Mouse (Mus musculus) limb, embryonic 15.5 days (tissue): ENCODE measurements at regions not wholly inside any gene's neighbourhood (a gene's known extent, or its start where the extent isn't known, plus 50 kb on each side); places are given as distances from the start of the nearest gene placed in this dataset.
A peak's percentile ranks its signal among the peaks of the same experiment; 100 is the strongest.

Experiments
- ATAC-seq: fragments of 200-750 bp; cut with Nextera tagmentation; 2 replicates; pipeline ENCODE4 v1.8.0; 2017; ENCODE audit warnings: low read depth, moderate TSS enrichment; ENCODE audit not compliant: insufficient number of reproducible peaks, low FRiP score, low TSS enrichment
- H3K27ac ChIP-seq: fragments of 300-500 bp; sonication (generic); 2 replicates; pipeline ENCODE4 v1.5.1; 2015; ENCODE audit warnings: moderate library complexity, mild to moderate bottlenecking, inconsistent platforms
- H3K27me3 ChIP-seq: fragments of 300-500 bp; sonication (generic); 2 replicates; pipeline ENCODE4 v1.6.1; 2015; ENCODE audit warnings: inconsistent platforms
- H3K36me3 ChIP-seq: fragments of 300-500 bp; sonication (generic); 2 replicates; pipeline ENCODE4 v1.6.1; 2015; ENCODE audit warnings: inconsistent platforms
- H3K4me1 ChIP-seq: fragments of 300-500 bp; sonication (generic); 2 replicates; pipeline ENCODE4 v1.6.1; 2015; ENCODE audit warnings: inconsistent platforms
- H3K4me2 ChIP-seq: fragments of 300-500 bp; sonication (generic); 2 replicates; pipeline ENCODE4 v1.6.1; 2015; ENCODE audit warnings: mild to moderate bottlenecking, inconsistent platforms
- H3K4me3 ChIP-seq: fragments of 300-500 bp; sonication (generic); 2 replicates; pipeline ENCODE4 v1.5.1; 2015; ENCODE audit warnings: mild to moderate bottlenecking, inconsistent platforms
- H3K9ac ChIP-seq: fragments of 300-500 bp; sonication (generic); 2 replicates; pipeline ENCODE4 v1.6.1; 2015; ENCODE audit warnings: inconsistent platforms
- H3K9me3 ChIP-seq: fragments of 300-500 bp; sonication (generic); 2 replicates; pipeline ENCODE4 v1.6.1; 2016; ENCODE audit warnings: inconsistent platforms
- whole genome bisulfite sequencing: fragments of 180-500 bp; shearing (Covaris S2); methylation state at CpG from one replicate; pipeline ENCODE4 v1.1.7; 2015; 5-methylcytosine and 5-hydroxymethylcytosine counted together

DNA sequence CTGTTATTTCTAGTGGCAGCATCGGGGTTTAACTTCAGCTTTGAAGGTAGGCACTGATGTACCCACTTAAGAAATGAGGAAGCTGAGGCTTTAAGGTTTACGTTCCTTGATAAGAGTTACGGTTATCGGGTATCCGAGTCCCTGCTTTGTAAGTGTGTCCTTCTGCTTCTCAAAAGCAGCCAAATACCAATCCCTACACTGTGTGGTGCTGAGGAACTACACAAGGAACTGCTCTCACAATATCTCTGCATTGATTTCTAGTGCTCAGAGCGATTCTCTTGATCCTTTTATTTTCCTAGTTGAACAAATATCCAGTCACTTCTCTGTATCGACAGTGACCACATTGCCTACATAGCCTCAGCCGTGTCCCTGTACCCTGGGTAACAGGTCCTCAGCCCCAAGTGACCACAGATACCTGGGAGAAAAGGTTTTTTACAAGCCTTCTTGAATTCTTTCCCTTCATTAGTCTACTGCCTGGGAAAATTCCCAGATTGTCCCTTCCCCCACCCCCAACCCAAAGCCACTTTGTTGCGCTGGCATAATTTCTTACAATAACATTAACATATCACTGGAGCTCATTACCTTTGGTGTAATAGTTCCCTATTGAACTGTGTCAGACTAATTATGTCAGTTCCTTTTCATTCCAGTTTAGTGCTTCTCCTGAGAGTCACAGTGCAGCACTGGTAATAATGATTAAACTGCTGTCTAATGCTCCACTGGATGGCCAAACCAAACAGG, 184.0 kb upstream of the Nlrp1b start:
- H3K4me2 ChIP-seq: no peak overlapping the region
- no peak overlapping the region for H3K9ac ChIP-seq
- H3K4me3 ChIP-seq: no peak overlapping the region
- H3K36me3 ChIP-seq: no peaks in the 10 kb centered on the region
- 80% methylated on average over 9 of the region's 9 CpGs for WGBS
- no peaks in the 10 kb centered on the region for H3K27me3 ChIP-seq
- no peak for ATAC-seq
- no peaks in the 10 kb centered on the region for H3K9me3 ChIP-seq
- no peak overlapping the region for H3K27ac ChIP-seq
- H3K4me1 ChIP-seq: no peaks in the 10 kb centered on the region

DNA sequence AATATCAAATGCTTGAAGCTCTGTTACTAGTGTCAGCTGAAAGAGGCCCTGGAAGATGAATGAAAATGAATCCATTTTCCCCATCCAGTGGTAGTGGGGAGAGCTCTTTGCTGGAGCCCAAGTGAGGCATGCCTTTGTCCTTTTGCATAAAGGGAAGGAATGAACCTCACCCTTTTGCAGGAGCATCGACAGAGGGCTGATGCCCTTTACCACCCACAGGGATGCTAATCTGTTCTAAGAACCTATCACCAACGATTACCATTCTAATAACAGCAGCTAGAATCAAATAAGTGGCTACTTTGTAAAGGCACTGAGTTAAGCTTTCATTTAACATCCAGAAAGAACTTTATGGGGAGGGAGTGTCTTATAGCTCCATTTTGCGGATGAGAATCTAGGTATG, 184.9 kb upstream of the Nlrp1b start:
- no peak overlapping the region for H3K9ac ChIP-seq
- H3K27me3 ChIP-seq: no peaks in the 10 kb centered on the region
- WGBS: 54% methylated on average over 3 of the region's 3 CpGs
- no peak overlapping the region for H3K27ac ChIP-seq
- no peak overlapping the region for H3K4me3 ChIP-seq
- no peaks in the 10 kb centered on the region for H3K4me1 ChIP-seq
- no peaks in the 10 kb centered on the region for H3K36me3 ChIP-seq
- no peak for ATAC-seq
- no peaks in the 10 kb centered on the region for H3K9me3 ChIP-seq
- no peak overlapping the region for H3K4me2 ChIP-seq

DNA sequence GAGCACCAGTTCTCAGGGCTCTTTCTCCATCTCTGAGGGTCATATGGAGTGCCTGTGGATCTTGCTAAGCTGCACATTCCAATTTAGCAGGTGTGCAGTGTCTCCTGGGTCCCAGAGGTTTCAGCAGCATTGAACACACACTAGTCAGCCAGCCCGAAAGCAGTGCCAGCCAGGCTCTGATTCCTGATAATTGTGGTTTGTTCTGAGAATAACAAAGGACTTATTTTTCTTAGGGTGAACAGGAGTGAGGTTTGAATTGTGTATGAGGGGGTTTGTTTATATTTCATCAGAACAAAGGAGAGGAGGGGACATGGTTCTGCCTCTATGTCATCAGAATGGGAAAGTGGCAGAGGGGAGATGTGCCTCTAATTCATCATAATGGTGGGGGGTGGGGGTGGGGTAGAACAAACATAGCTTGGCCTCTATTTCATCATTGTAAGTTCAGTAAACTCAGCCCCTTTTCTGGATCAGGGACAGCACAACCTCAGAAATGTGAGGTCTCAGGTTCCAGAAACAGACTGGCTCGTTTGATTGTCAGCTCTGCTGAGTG, 191.8 kb upstream of the Nlrp1b start:
- H3K27ac ChIP-seq: no peak overlapping the region
- H3K36me3 ChIP-seq: no peaks in the 10 kb centered on the region
- no peaks in the 10 kb centered on the region for H3K4me1 ChIP-seq
- H3K4me2 ChIP-seq: no peak overlapping the region
- H3K4me3 ChIP-seq: no peak overlapping the region
- WGBS: 51% methylated on average over 2 of the region's 2 CpGs
- ATAC-seq: no peak
- H3K9me3 ChIP-seq: no peaks in the 10 kb centered on the region
- H3K27me3 ChIP-seq: no peaks in the 10 kb centered on the region
- H3K9ac ChIP-seq: no peak overlapping the region

DNA sequence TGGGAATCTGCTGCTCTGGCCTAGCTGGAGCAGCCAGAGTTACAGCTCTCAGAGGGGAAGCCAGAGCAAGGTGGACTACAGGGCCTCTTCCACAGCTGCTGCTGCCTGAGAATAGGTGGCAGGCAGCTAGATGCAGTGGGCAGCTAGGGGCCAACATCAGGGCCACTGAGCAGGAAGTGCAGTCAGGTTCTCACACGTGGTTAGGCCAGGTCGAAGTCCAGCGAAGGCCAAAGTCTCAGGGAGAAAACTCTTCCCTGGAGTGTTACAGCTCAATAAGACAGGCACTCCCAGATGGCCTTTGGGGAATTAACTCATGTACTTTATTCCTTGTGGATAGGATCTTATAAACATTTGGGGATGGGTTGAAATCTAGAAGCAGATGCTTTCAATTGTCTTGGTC, 192.7 kb upstream of the Nlrp1b start:
- 80% methylated on average over 3 of the region's 3 CpGs for WGBS

DNA sequence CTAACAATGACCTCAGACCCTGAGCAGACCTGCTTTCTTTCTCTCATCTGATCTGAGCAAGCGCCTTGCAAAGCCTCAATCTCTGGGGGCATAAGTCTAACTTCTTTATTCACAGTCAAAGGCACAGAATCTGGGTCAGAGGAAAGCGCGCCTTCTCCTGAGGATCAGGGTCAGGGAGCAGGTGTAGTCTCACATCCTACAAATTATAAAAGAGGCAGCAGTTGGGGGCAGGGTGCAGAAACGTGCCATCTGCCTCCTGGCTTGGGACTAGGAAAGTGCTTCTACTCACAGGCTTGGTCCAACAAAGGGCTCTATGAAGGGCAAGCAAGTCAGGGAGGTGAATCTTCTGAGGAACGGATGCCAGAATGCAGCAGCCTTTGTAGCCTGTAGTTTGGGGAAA, 194.3 kb upstream of the Nlrp1b start:
- no peaks in the 10 kb centered on the region for H3K36me3 ChIP-seq
- no peak overlapping the region for H3K9ac ChIP-seq
- WGBS: 80% methylated on average over 5 of the region's 5 CpGs
- H3K4me2 ChIP-seq: no peak overlapping the region
- H3K4me3 ChIP-seq: no peak overlapping the region
- H3K4me1 ChIP-seq: no peaks in the 10 kb centered on the region
- no peaks in the 10 kb centered on the region for H3K9me3 ChIP-seq
- H3K27me3 ChIP-seq: no peaks in the 10 kb centered on the region
- no peak overlapping the region for H3K27ac ChIP-seq
- no peak for ATAC-seq

More for the DNA sequence above, 192.7 kb upstream of the Nlrp1b start:
- no peak overlapping the region for H3K4me3 ChIP-seq
- H3K4me1 ChIP-seq: no peaks in the 10 kb centered on the region
- H3K27me3 ChIP-seq: no peaks in the 10 kb centered on the region
- H3K36me3 ChIP-seq: no peaks in the 10 kb centered on the region
- no peak for ATAC-seq
- H3K9ac ChIP-seq: no peak overlapping the region
- no peak overlapping the region for H3K4me2 ChIP-seq
- no peak overlapping the region for H3K27ac ChIP-seq
- no peaks in the 10 kb centered on the region for H3K9me3 ChIP-seq

DNA sequence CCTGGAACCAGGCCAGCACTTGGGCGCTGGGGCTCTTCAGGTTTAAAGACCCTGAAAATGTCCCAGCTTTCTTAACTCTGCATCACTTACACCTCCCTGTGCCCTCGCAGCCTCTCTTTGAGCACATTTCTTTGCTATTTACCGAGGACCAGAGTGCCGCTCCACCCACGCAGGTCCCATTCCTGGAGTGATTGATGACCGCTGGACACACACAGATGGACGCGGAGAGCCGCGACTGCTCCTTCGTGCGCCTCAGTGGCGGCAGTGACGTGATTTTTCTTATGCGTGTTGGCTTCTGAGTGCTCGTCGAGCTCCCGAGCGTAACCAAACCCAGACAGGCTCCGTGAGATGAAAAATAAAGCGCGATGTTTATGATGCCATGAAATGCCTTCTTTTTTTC, 199.2 kb upstream of the Nlrp1b start:
- ATAC-seq: no peak
- WGBS: 86% methylated on average over 22 of the region's 22 CpGs
- H3K27ac ChIP-seq: no peak overlapping the region
- no peaks in the 10 kb centered on the region for H3K4me1 ChIP-seq
- no peaks in the 10 kb centered on the region for H3K36me3 ChIP-seq
- H3K4me3 ChIP-seq: no peak overlapping the region
- H3K9me3 ChIP-seq: no peaks in the 10 kb centered on the region
- no peak overlapping the region for H3K4me2 ChIP-seq
- no peaks in the 10 kb centered on the region for H3K27me3 ChIP-seq
- H3K9ac ChIP-seq: no peak overlapping the region

DNA sequence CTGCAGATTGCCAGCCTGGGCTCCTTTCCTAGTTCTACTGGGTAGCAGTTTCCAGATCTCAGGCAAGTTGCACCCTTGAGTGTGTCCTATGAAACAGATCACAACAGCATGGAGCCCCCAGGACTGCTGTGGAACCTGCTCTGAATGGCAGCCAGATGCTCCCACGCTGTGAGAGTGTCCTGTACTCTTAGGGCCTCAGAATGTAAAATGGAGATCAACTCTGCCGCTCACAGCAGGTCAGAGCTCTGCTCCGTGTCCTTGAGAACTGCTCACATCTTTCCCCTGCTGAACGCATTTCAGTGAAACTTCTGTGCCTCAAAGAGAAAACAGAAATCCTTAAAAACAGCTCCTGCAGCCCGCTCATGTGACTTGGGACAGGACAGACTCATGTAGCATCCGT, 203.7 kb upstream of the Nlrp1b start:
- Histone ChIP-seq H3K27ac (no peak overlapping the region), H3K4me2 (no peak overlapping the region), H3K27me3 (0 out of 2 replicates have a peak, but pooled peaks cover 1% of the 10 kb centered on the region), H3K4me3 (no peak overlapping the region), H3K9me3 (no peaks in the 10 kb centered on the region), H3K9ac (no peak overlapping the region), H3K4me1 (no peaks in the 10 kb centered on the region), H3K36me3 (no peaks in the 10 kb centered on the region)
- WGBS: 65% methylated on average over 6 of the region's 6 CpGs
- no peak for ATAC-seq

DNA sequence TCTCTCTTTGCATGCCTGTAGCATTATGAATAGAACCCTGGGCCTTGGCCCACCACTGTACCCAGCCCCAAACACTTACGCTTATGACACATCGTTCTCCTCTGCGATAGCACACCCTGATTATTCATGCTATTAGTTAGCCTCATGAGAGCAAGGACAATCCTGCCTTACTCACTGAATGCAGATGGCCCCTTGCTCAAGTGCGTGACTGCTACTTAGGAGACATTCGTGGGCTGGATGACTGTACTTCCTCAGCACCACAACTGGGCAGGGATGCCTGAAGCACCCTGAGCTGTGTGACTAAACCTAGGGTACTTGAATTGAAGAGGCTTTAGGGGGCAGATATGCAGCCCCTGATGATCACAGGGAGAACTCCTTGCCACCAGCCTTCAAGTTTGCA, 204.4 kb upstream of the Nlrp1b start:
- Histone ChIP-seq H3K36me3 (no peaks in the 10 kb centered on the region), H3K9ac (no peak overlapping the region), H3K4me1 (peaks cover 3% of the 10 kb centered on the region; the same call in 1 of the 2 replicates), H3K4me2 (no peak overlapping the region), H3K27me3 (0 out of 2 replicates have a peak, but pooled peaks cover 7% of the 10 kb centered on the region), H3K9me3 (no peaks in the 10 kb centered on the region), H3K4me3 (no peak overlapping the region), H3K27ac (no peak overlapping the region)
- WGBS: 87% methylated on average over 5 of the region's 5 CpGs
- ATAC-seq: no peak

DNA sequence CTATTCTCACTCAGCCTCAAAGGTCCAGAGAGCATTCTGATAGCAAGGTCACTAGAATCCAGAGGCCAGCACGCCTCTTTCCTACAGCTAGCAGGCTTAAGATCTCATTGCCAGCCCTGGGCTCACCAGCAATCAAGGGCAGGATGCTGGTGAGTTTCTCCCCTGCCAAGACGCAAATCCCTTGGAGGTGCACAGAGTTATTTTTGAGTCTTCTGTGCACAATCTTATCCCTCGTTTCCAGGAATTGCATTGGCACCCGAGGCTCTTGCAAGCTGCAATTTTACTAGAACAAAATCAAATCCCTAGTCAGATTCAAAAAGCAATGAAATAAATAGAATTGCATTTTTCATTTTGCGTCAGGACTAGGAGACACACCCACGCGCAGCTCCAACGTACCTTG, 205.2 kb upstream of the Nlrp1b start:
- no peaks in the 10 kb centered on the region for H3K36me3 ChIP-seq
- ATAC-seq: no peak

DNA sequence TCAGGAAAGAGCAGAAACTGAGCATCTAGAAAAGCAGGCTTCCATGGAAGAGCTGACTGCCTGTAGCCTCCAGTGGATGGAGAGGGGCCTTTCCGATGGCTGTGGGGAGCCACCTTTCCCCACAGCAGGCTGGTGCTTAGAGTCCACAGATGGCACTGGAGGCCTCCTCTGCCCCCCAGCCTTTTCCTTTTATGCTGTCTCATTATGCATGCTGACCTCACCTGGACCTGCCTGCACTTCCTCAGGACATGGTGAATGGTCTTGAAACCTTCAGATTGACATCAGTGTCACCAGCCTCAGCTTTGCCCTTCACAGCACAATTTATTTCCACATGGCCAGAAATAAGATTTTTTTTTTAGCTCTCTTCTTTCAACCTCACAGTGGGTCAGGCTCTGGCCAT, 205.8 kb upstream of the Nlrp1b start:
- no peak overlapping the region for H3K27ac ChIP-seq
- no peak overlapping the region for H3K4me3 ChIP-seq
- H3K27me3 ChIP-seq: 0 out of 2 replicates have a peak, but pooled peaks cover 7% of the 10 kb centered on the region
- no peak for ATAC-seq
- no peaks in the 10 kb centered on the region for H3K36me3 ChIP-seq
- no peak overlapping the region for H3K9ac ChIP-seq
- WGBS: 70% methylated on average over 1 of the region's 1 CpGs
- H3K4me2 ChIP-seq: no peak overlapping the region
- peaks cover 3% of the 10 kb centered on the region; the same call in 1 of the 2 replicates for H3K4me1 ChIP-seq
- H3K9me3 ChIP-seq: no peaks in the 10 kb centered on the region

More for the DNA sequence above, 205.2 kb upstream of the Nlrp1b start:
- H3K9ac ChIP-seq: no peak overlapping the region
- no peak overlapping the region for H3K4me3 ChIP-seq
- H3K4me1 ChIP-seq: peaks cover 3% of the 10 kb centered on the region; the same call in 1 of the 2 replicates
- no peak overlapping the region for H3K4me2 ChIP-seq
- no peak overlapping the region for H3K27ac ChIP-seq
- H3K9me3 ChIP-seq: no peaks in the 10 kb centered on the region
- H3K27me3 ChIP-seq: 0 out of 2 replicates have a peak, but pooled peaks cover 7% of the 10 kb centered on the region
- 58% methylated on average over 8 of the region's 8 CpGs for WGBS

DNA sequence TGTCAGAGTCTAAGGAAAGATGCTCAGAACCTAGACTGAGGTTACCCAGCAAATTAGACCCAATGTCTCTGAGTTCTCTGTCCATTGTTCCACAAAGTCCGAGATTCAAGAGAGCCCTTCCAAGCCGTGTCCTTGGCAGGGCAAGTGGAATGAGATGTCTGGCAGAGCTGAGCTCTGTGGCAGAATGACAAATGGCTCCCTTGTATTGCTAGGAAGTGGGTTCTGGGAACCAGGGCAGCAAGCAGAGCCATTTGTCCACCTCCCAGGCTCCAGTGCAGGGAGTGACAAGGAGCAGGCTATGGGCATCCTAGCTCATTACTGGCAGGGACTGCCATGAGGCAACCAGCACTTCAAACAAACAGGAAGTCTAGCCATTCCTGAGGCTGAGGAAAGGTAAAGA, 206.3 kb upstream of the Nlrp1b start:
- H3K27me3 ChIP-seq: 0 out of 2 replicates have a peak, but pooled peaks cover 7% of the 10 kb centered on the region
- no peak overlapping the region for H3K4me2 ChIP-seq
- 59% methylated on average over 2 of the region's 2 CpGs for WGBS
- no peaks in the 10 kb centered on the region for H3K9me3 ChIP-seq
- H3K9ac ChIP-seq: no peak overlapping the region
- no peak overlapping the region for H3K4me3 ChIP-seq
- peaks cover 3% of the 10 kb centered on the region; the same call in 1 of the 2 replicates for H3K4me1 ChIP-seq
- no peaks in the 10 kb centered on the region for H3K36me3 ChIP-seq
- ATAC-seq: no peak
- no peak overlapping the region for H3K27ac ChIP-seq

DNA sequence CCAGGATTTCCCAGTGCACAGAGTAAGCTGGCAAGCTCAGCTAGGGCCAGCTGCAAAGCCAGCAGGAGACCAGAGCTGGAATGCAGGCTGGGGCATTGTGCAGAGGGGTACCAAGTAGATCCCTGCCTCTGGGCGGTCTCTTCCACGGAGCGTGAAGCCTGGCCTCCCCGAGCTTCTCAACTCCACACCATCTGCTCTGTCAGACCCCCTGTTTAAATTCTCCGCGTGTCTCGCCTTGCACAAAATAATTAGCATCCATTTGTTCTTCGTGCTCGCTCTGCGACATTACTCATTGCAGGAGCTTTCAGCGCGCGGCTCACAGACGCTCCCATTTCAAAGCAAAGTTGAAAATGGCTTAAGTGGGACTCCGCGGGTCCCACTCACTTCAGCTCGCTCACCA, 209.3 kb upstream of the Nlrp1b start:
- H3K27me3 ChIP-seq: 0 out of 2 replicates have a peak, but pooled peaks cover 7% of the 10 kb centered on the region
- no peak overlapping the region for H3K27ac ChIP-seq
- H3K4me3 ChIP-seq: no peak overlapping the region
- no peak overlapping the region for H3K9ac ChIP-seq
- 3% methylated on average over 17 of the region's 17 CpGs for WGBS
- no peaks in the 10 kb centered on the region for H3K9me3 ChIP-seq
- peaks cover 3% of the 10 kb centered on the region; the same call in 1 of the 2 replicates for H3K4me1 ChIP-seq
- H3K36me3 ChIP-seq: no peaks in the 10 kb centered on the region
- no peak; the same call in 1 of the 2 replicates for ATAC-seq
- peak overlapping the region; percentile 29 for H3K4me2 ChIP-seq
